Mouse (Mus musculus): ENCODE results near the gene Tex11.
"Not testable (repeated sequence)": the region's sequence is repeated elsewhere in the genome, so short reads cannot be mapped to it uniquely, and the experiment has no call there.

Gene Tex11

GRCm38 (mm10) chrX:101059541-101059940 is at the start of gene Tex11:
Gene Tex11, minus strand, starts transcription at chrX:101059667.
- DNase-seq (ENCODE audit: low spot score in 2 of 2) = no peak

- no peak for DNase-seq (ENCODE audit: low spot score in 2 of 2)
These were observed 26.5 kb upstream of the Tex11 start, which contains the start of gene Slc7a3 for GRCm38 (mm10) chrX:101085920-101086319. Gene Slc7a3, minus strand, starts transcription at chrX:101086020.

GRCm38 (mm10) chrX:101085211-101085610 is 25.7 kb upstream of the Tex11 start:
- DNase-seq (ENCODE audit: low spot score in 2 of 2) = not testable (repeated sequence)

- no peak for DNase-seq (ENCODE audit: low spot score in 2 of 2)
These were observed 24.7 kb upstream of the Tex11 start for GRCm38 (mm10) chrX:101084192-101084591.

GRCm38 (mm10) chrX:101065245-101065644 is 5.8 kb upstream of the Tex11 start:
- DNase-seq (ENCODE audit: low spot score in 2 of 2) = no peak

GRCm38 (mm10) chrX:101063503-101063902 is 4.0 kb upstream of the Tex11 start:
- no peak for DNase-seq (ENCODE audit: low spot score in 2 of 2)

- DNase-seq (ENCODE audit: low spot score in 2 of 2) = no peak
These were observed 115.8 kb downstream of the Tex11 start for GRCm38 (mm10) chrX:100943640-100944039.

- no peak for DNase-seq (ENCODE audit: low spot score in 2 of 2)
These were observed 220.3 kb downstream of the Tex11 start for GRCm38 (mm10) chrX:100839211-100839610.

GRCm38 (mm10) chrX:100832806-100833205 is 226.7 kb downstream of the Tex11 start:
- DNase-seq (ENCODE audit: low spot score in 2 of 2) = no peak

GRCm38 (mm10) chrX:100825557-100825956 is 233.9 kb downstream of the Tex11 start:
- no peak for DNase-seq (ENCODE audit: low spot score in 2 of 2)

- no peak for DNase-seq (ENCODE audit: low spot score in 2 of 2)
These were observed 238.3 kb downstream of the Tex11 start for GRCm38 (mm10) chrX:100821149-100821548.

GRCm38 (mm10) chrX:100818681-100819080 is 240.8 kb downstream of the Tex11 start:
- DNase-seq (ENCODE audit: low spot score in 2 of 2) = no peak

GRCm38 (mm10) chrX:100815766-100816165 is 243.7 kb downstream of the Tex11 start:
- no peak for DNase-seq (ENCODE audit: low spot score in 2 of 2)

- no peak for DNase-seq (ENCODE audit: low spot score in 2 of 2)
These were observed 245.3 kb downstream of the Tex11 start for GRCm38 (mm10) chrX:100814139-100814538.

- DNase-seq (ENCODE audit: low spot score in 2 of 2) = no peak
These were observed 248.3 kb downstream of the Tex11 start for GRCm38 (mm10) chrX:100811129-100811528.

- DNase-seq (ENCODE audit: low spot score in 2 of 2) = no peak
These were observed 257.4 kb downstream of the Tex11 start for GRCm38 (mm10) chrX:100802034-100802433.

- DNase-seq (ENCODE audit: low spot score in 2 of 2) = no peak
These were observed 258.8 kb downstream of the Tex11 start for GRCm38 (mm10) chrX:100800643-100801042.

GRCm38 (mm10) chrX:100797851-100798527 is 261.5 kb downstream of the Tex11 start:
- DNase-seq (ENCODE audit: low spot score in 2 of 2) = no peak

GRCm38 (mm10) chrX:100797370-100797769 is 262.1 kb downstream of the Tex11 start:
- DNase-seq (ENCODE audit: low spot score in 2 of 2) = no peak

GRCm38 (mm10) chrX:100796741-100797090 is 262.8 kb downstream of the Tex11 start:
- DNase-seq (ENCODE audit: low spot score in 2 of 2) = no peak

GRCm38 (mm10) chrX:100796041-100796740 is 263.3 kb downstream of the Tex11 start:
- DNase-seq (ENCODE audit: low spot score in 2 of 2) = no peak

GRCm38 (mm10) chrX:100789322-100789721 is 270.1 kb downstream of the Tex11 start:
- no peak for DNase-seq (ENCODE audit: low spot score in 2 of 2)

Measured in thymus, postnatal 10 days (tissue).